Mouse (Mus musculus) kidney, postnatal 0 days (tissue): ENCODE data around the gene Pde4d. TPM values are rescaled to one million over a fixed set of nuclear protein-coding genes. Genes with fewer than 3 reads are reported as not detected.
A peak's percentile ranks its signal among the peaks of the same experiment; 100 is the strongest.

Experiments used
- ATAC-seq: fragments of 200-750 bp; cut with Nextera tagmentation; replicated peaks from 2 replicates; pipeline ENCODE4 v1.8.0; 2017; ENCODE audit warnings: low read depth, moderate number of reproducible peaks, moderate TSS enrichment, moderate library complexity; ENCODE audit not compliant: low FRiP score
- DNase-seq: peaks from one replicate; pipeline ENCODE4 v3.0.0-alpha.2; 2016; ENCODE audit warnings: low spot score
- H3K27ac ChIP-seq: fragments of 300-500 bp; sonication (generic); 2 replicates; pipeline ENCODE4 v1.5.1; 2014; ENCODE audit warnings: mild to moderate bottlenecking
- H3K27me3 ChIP-seq: fragments of 300-500 bp; sonication (generic); 2 replicates; pipeline ENCODE4 v1.6.1; 2014; ENCODE audit warnings: low read length, mixed read lengths; ENCODE audit not compliant: insufficient read depth
- H3K36me3 ChIP-seq: fragments of 300-500 bp; sonication (generic); 2 replicates; pipeline ENCODE4 v1.6.1; 2014; ENCODE audit warnings: low read length, mixed read lengths; ENCODE audit not compliant: insufficient read depth
- H3K4me1 ChIP-seq: fragments of 300-500 bp; sonication (generic); replicated peaks from 2 replicates; pipeline ENCODE4 v1.6.1; 2014; ENCODE audit warnings: antibody characterized with exemption, low read length, mixed read lengths; ENCODE audit not compliant: insufficient read depth
- H3K4me2 ChIP-seq: fragments of 300-500 bp; sonication (generic); 2 replicates; pipeline ENCODE4 v1.6.1; 2014; ENCODE audit warnings: mild to moderate bottlenecking, low read length, moderate library complexity, mixed read lengths
- H3K4me3 ChIP-seq: fragments of 300-500 bp; sonication (generic); replicated peaks from 2 replicates; pipeline ENCODE4 v1.5.1; 2014; ENCODE audit warnings: low read depth, low read length
- H3K9ac ChIP-seq: fragments of 300-500 bp; sonication (generic); 2 replicates; pipeline ENCODE4 v1.6.1; 2014; ENCODE audit warnings: low read depth, low read length
- H3K9me3 ChIP-seq: fragments of 300-500 bp; sonication (generic); replicated peaks from 2 replicates; pipeline ENCODE4 v1.6.1; 2016; ENCODE audit warnings: low read length, inconsistent platforms, mixed read lengths
- CTCF ChIP-seq: IDR thresholded peaks from 2 replicates; pipeline ENCODE4 v1.5.1; 2016; ENCODE audit warnings: antibody characterized with exemption, low read depth, mild to moderate bottlenecking, moderate library complexity
- WGBS: fragments of 180-500 bp; shearing (Covaris S2); extraction: QIAGEN DNeasy Blood & Tissue Kit; methylation state at CpG from one replicate; pipeline ENCODE4 v1.1.7; 2014; 5-methylcytosine and 5-hydroxymethylcytosine counted together
- polyA plus RNA-seq: library from polyadenylated mRNA; unstranded; fragments of >200 nt; fragmentation: Nextera tagmentation; extraction: Ambion mirVana; gene quantifications from 2 replicates; pipeline ENCODE4 v1.2.1, GENCODE M21; 2015

The Pde4d gene
- polyA plus RNA-seq, 1 experiment from 2014 or later: 7.1 TPM

DNA sequence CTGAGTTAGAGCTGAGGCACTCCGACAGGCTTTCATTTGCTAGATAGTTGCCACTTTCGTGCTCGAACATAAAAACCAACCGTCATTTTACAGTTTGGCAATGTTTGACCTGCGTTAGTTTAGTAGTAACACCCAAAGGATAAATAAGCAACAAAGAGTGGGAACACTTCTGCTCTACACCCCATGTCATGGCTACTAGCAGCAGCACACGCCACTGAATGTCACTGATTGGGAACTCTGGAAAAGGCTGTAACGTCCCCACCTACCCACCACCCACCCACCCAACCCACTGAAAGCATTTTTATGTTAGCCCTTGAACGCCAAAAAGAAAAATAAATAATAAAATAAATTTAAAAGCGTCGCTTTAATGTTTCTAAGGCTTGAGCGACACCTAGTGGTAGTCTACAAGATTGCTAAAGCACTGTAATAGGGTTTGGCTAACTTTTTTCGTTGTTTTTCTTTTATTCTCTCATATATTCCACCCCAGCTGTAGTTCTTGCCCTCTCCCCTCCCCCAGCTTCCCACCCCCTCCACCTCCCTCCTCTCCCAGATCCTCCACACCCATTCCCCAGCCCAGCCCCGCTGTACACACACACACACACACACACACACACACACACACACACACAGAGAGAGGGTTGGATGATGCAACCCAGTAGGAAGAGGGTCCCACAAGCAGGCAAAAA, 763.2 kb downstream of the Pde4d start:
- Histone ChIP-seq H3K9ac (no peak overlapping the region), H3K4me2 (peak overlapping the region; percentile 41), H3K27ac (no peak overlapping the region), H3K4me1 (no peaks in the 10 kb centered on the region), H3K9me3 (no peaks in the 10 kb centered on the region), H3K27me3 (no peaks in the 10 kb centered on the region), H3K36me3 (no peaks in the 10 kb centered on the region), H3K4me3 (no peak overlapping the region)
- peak; percentile 76 for TF ChIP-seq CTCF
- 0 out of 2 replicates have a peak, but pooled peaks have one; percentile 30 for ATAC-seq
- peak; percentile 77 for DNase-seq
- WGBS: 31% methylated on average over 13 of the region's 13 CpGs

- no peak for DNase-seq
- Histone ChIP-seq H3K4me1 (no peaks in the 10 kb centered on the region), H3K9me3 (no peaks in the 10 kb centered on the region), H3K4me3 (no peak overlapping the region), H3K27ac (no peak overlapping the region), H3K36me3 (no peaks in the 10 kb centered on the region), H3K9ac (no peak overlapping the region), H3K27me3 (no peaks in the 10 kb centered on the region), H3K4me2 (no peak overlapping the region)
- 36% methylated on average over 8 of the region's 8 CpGs for WGBS
- 0 out of 2 replicates have a peak, but pooled peaks have one; percentile 33 for ATAC-seq
- TF ChIP-seq CTCF: no peak
These were observed 769.4 kb downstream of the Pde4d start for GRCm38 (mm10) chr13:109219019-109219725.

DNA sequence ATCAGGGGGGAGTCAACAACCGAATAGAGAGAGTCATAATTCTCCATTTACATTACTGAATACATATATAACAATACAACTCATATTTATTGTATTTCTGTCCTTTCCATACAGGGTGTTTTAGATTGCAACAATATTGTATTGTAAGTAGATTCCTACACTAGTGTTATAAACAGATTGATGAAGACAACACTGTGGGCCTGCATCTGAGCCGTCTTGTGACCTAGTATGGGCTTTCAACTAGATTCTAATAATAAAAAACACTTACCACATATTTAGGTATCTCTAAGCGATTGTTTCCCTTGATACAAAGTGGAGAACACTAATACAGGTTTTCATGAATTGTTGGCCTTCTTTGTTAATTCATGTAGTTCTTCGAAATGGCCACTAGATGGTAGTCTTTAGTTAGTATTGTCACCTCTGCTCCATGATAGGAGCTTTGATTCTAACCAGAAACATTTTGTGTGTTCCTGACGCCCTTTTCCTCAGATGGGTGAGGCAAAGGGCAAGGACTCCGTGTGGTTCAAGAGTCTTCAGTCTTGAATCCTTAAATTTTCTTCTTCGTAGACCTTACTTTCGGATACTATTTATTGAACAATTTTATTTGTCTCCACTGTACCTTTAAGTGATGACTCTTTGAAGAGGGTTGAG, 779.3 kb downstream of the Pde4d start:
- Histone ChIP-seq H3K36me3 (no peaks in the 10 kb centered on the region), H3K9me3 (no peaks in the 10 kb centered on the region), H3K4me1 (0 out of 2 replicates have a peak, but pooled peaks cover 5% of the 10 kb centered on the region), H3K27me3 (no peaks in the 10 kb centered on the region), H3K9ac (peak overlapping the region; percentile 18; the same call in 1 of the 2 replicates), H3K4me3 (peak overlapping the region; percentile 30), H3K4me2 (peak overlapping the region; percentile 59), H3K27ac (no peak overlapping the region)
- peak; percentile 86 for TF ChIP-seq CTCF
- DNase-seq (peak; percentile 90), ATAC-seq (0 out of 2 replicates have a peak, but pooled peaks have one; percentile 7)
- WGBS: 22% methylated on average over 8 of the region's 8 CpGs

GRCm38 (mm10) chr13:109229618-109230334, 780.0 kb downstream of the Pde4d start:
- H3K4me3 ChIP-seq: peak overlapping the region; percentile 30
- H3K27me3 ChIP-seq: no peaks in the 10 kb centered on the region
- peak overlapping the region; percentile 59 for H3K4me2 ChIP-seq
- DNase-seq: no peak
- H3K27ac ChIP-seq: no peak overlapping the region
- H3K9me3 ChIP-seq: no peaks in the 10 kb centered on the region
- 0 out of 2 replicates have a peak, but pooled peaks cover 5% of the 10 kb centered on the region for H3K4me1 ChIP-seq
- H3K9ac ChIP-seq: peak overlapping the region; percentile 18; the same call in 1 of the 2 replicates
- no peak for ATAC-seq
- TF ChIP-seq CTCF: no peak
- no peaks in the 10 kb centered on the region for H3K36me3 ChIP-seq
- 35% methylated on average over 17 of the region's 17 CpGs for WGBS

DNA sequence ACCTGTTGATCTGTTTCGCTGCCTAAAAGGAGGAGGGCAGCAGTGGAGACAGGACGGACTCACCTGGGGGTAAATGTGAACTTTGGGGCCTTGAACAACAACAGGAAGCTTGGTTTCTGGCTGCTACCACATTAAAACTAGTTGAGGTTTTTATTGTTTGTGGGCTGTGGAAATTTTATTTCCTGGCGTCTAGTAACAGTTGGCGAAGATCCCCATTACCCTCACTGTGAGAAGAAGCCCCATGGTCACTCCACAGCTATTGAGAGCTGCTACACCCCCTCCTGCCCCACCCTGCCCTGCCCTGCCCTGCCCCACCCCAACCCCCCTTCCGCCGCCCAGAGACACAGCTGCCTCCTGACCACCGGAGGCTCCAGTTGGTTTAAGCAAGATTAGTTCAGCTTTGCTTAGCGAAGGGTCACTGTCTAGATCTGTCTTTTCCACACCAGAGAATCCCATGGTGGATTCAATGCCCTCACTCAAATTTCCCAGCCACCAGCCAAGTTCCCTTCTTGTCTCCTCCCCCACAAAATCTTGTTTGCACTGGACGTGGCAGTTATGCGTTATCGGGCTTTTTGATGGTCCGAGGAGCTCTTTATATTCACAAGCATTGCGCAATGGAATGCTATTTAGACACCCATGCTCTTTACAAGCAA, 780.7 kb downstream of the Pde4d start:
- no peak overlapping the region for H3K9ac ChIP-seq
- 0 out of 2 replicates have a peak, but pooled peaks cover 5% of the 10 kb centered on the region for H3K4me1 ChIP-seq
- H3K27ac ChIP-seq: no peak overlapping the region
- TF ChIP-seq CTCF: no peak
- no peaks in the 10 kb centered on the region for H3K27me3 ChIP-seq
- H3K4me3 ChIP-seq: no peak overlapping the region
- DNase-seq (no peak), ATAC-seq (no peak; the same call in 1 of the 2 replicates)
- WGBS: 31% methylated on average over 13 of the region's 13 CpGs
- no peaks in the 10 kb centered on the region for H3K36me3 ChIP-seq
- peak overlapping the region; percentile 59 for H3K4me2 ChIP-seq
- no peaks in the 10 kb centered on the region for H3K9me3 ChIP-seq
